Mouse (Mus musculus): ENCODE data around the gene Stt3b. TPM values are rescaled to one million over a fixed set of nuclear protein-coding genes. Genes with fewer than 3 reads are reported as not detected.

Stt3b gene
- polyA plus RNA-seq, 1 experiment = 120 TPM

DNA sequence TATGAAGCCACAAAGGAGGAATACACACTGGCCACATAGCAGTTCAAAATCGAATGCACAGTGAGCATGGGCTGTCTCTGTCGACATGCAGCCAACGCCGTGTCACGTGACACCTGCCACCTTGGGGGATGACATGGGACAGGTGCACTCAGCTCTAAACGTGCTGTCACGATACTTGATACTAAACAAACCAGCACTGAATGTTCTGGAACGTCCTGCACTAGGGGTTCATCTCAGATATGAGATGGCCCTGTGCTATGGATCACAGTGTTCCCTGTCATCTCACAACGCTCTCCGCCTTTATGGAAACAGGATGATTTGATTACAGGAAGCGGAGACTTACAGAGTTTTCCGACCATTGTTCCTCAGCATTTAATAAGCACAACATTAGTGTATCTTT lies 22.8 kb upstream of the Stt3b start:
- Histone ChIP-seq H3K27ac (ENCODE audit: insufficient read depth, low read length) (no peak overlapping the region), H3K4me1 (ENCODE audit: control insufficient read depth, insufficient read depth, low read length) (no peaks in the 10 kb centered on the region), H3K9me3 (replicated peaks; ENCODE audit: control insufficient read depth, insufficient read depth, low read length, poor library complexity, severe bottlenecking) (peaks cover 3% of the 10 kb centered on the region; the same call in 1 of the 2 replicates), H3K27me3 (ENCODE audit: control insufficient read depth, insufficient read depth, low read length, poor library complexity, severe bottlenecking) (no peaks in the 10 kb centered on the region), H3K36me3 (ENCODE audit: control insufficient read depth, insufficient read depth, low read length, poor library complexity, severe bottlenecking) (no peaks in the 10 kb centered on the region), H3K9ac (ENCODE audit: low read depth, poor library complexity, severe bottlenecking) (no peak overlapping the region), H3K4me3 (ENCODE audit: low read depth, low read length) (no peak overlapping the region)
- TF ChIP-seq POLR2A (IDR thresholded peaks at IDR 0.05; ENCODE audit: insufficient read depth, low read length) (no peak), CTCF (IDR thresholded peaks at IDR 0.05; ENCODE audit: low read depth, low read length) (no peak), EP300 (IDR thresholded peaks at IDR 0.05; ENCODE audit: insufficient read depth, low read depth, low read length) (no peak)

GRCm38 (mm10) chr9:115332339-115332738 lies 22.1 kb upstream of the Stt3b start:
- no peak overlapping the region for H3K9ac ChIP-seq (ENCODE audit: low read depth, poor library complexity, severe bottlenecking)
- no peaks in the 10 kb centered on the region for H3K27me3 ChIP-seq (ENCODE audit: control insufficient read depth, insufficient read depth, low read length, poor library complexity, severe bottlenecking)

GRCm38 (mm10) chr9:115330861-115331476 lies 20.7 kb upstream of the Stt3b start:
- no peak overlapping the region for H3K27ac ChIP-seq (ENCODE audit: insufficient read depth, low read length)
- no peaks in the 10 kb centered on the region for H3K4me1 ChIP-seq (ENCODE audit: control insufficient read depth, insufficient read depth, low read length)
- no peaks in the 10 kb centered on the region for H3K36me3 ChIP-seq (ENCODE audit: control insufficient read depth, insufficient read depth, low read length, poor library complexity, severe bottlenecking)
- H3K9ac ChIP-seq (ENCODE audit: low read depth, poor library complexity, severe bottlenecking) = no peak overlapping the region
- H3K27me3 ChIP-seq (ENCODE audit: control insufficient read depth, insufficient read depth, low read length, poor library complexity, severe bottlenecking) = no peaks in the 10 kb centered on the region
- H3K9me3 ChIP-seq (replicated peaks; ENCODE audit: control insufficient read depth, insufficient read depth, low read length, poor library complexity, severe bottlenecking) = peaks cover 3% of the 10 kb centered on the region; the same call in 1 of the 2 replicates
- TF ChIP-seq EP300 (IDR thresholded peaks at IDR 0.05; ENCODE audit: insufficient read depth, low read depth, low read length) (no peak), CTCF (IDR thresholded peaks at IDR 0.05; ENCODE audit: low read depth, low read length) (no peak), POLR2A (IDR thresholded peaks at IDR 0.05; ENCODE audit: insufficient read depth, low read length) (no peak)
- no peak overlapping the region for H3K4me3 ChIP-seq (ENCODE audit: low read depth, low read length)

More at GRCm38 (mm10) chr9:115332339-115332738, 22.1 kb upstream of the Stt3b start:
- no peak overlapping the region for H3K27ac ChIP-seq (ENCODE audit: insufficient read depth, low read length)
- TF ChIP-seq POLR2A (IDR thresholded peaks at IDR 0.05; ENCODE audit: insufficient read depth, low read length) = no peak
- TF ChIP-seq CTCF (IDR thresholded peaks at IDR 0.05; ENCODE audit: low read depth, low read length) = no peak
- TF ChIP-seq EP300 (IDR thresholded peaks at IDR 0.05; ENCODE audit: insufficient read depth, low read depth, low read length) = no peak
- H3K4me1 ChIP-seq (ENCODE audit: control insufficient read depth, insufficient read depth, low read length) = no peaks in the 10 kb centered on the region
- no peaks in the 10 kb centered on the region for H3K36me3 ChIP-seq (ENCODE audit: control insufficient read depth, insufficient read depth, low read length, poor library complexity, severe bottlenecking)
- peaks cover 3% of the 10 kb centered on the region; the same call in 1 of the 2 replicates for H3K9me3 ChIP-seq (replicated peaks; ENCODE audit: control insufficient read depth, insufficient read depth, low read length, poor library complexity, severe bottlenecking)
- no peak overlapping the region for H3K4me3 ChIP-seq (ENCODE audit: low read depth, low read length)

DNA sequence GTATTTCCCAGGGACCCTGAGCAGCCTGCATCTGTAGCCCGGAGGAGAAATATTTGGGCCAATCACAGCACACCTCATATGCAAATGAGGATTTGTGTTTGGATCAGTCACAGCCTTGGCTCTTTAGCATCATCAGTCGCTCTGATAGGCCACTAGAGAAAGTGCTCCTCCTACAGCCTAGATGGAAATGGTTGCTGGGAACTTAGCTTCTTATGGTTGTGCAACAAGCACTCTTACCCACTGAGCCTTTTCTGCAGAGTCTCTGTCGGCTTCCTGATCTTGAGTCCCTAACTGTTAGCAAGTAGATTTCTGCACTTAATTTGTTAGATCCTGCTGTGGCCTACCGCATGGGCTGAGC lies 16.3 kb upstream of the Stt3b start:
- no peak overlapping the region for H3K27ac ChIP-seq (ENCODE audit: insufficient read depth, low read length)
- no peaks in the 10 kb centered on the region for H3K4me1 ChIP-seq (ENCODE audit: control insufficient read depth, insufficient read depth, low read length)
- H3K27me3 ChIP-seq (ENCODE audit: control insufficient read depth, insufficient read depth, low read length, poor library complexity, severe bottlenecking) = no peaks in the 10 kb centered on the region
- H3K36me3 ChIP-seq (ENCODE audit: control insufficient read depth, insufficient read depth, low read length, poor library complexity, severe bottlenecking) = no peaks in the 10 kb centered on the region
- TF ChIP-seq CTCF (IDR thresholded peaks at IDR 0.05; ENCODE audit: low read depth, low read length) = no peak
- TF ChIP-seq POLR2A (IDR thresholded peaks at IDR 0.05; ENCODE audit: insufficient read depth, low read length) = no peak
- no peak for TF ChIP-seq EP300 (IDR thresholded peaks at IDR 0.05; ENCODE audit: insufficient read depth, low read depth, low read length)
- peaks cover 3% of the 10 kb centered on the region; the same call in 1 of the 2 replicates for H3K9me3 ChIP-seq (replicated peaks; ENCODE audit: control insufficient read depth, insufficient read depth, low read length, poor library complexity, severe bottlenecking)
- H3K4me3 ChIP-seq (ENCODE audit: low read depth, low read length) = no peak overlapping the region
- H3K9ac ChIP-seq (ENCODE audit: low read depth, poor library complexity, severe bottlenecking) = no peak overlapping the region

GRCm38 (mm10) chr9:115325831-115326532 lies 15.8 kb upstream of the Stt3b start:
- Histone ChIP-seq H3K9me3 (replicated peaks; ENCODE audit: control insufficient read depth, insufficient read depth, low read length, poor library complexity, severe bottlenecking) (peaks cover 3% of the 10 kb centered on the region; the same call in 1 of the 2 replicates), H3K4me3 (ENCODE audit: low read depth, low read length) (no peak overlapping the region), H3K9ac (ENCODE audit: low read depth, poor library complexity, severe bottlenecking) (no peak overlapping the region), H3K27ac (ENCODE audit: insufficient read depth, low read length) (no peak overlapping the region), H3K27me3 (ENCODE audit: control insufficient read depth, insufficient read depth, low read length, poor library complexity, severe bottlenecking) (no peaks in the 10 kb centered on the region), H3K36me3 (ENCODE audit: control insufficient read depth, insufficient read depth, low read length, poor library complexity, severe bottlenecking) (no peaks in the 10 kb centered on the region), H3K4me1 (ENCODE audit: control insufficient read depth, insufficient read depth, low read length) (no peaks in the 10 kb centered on the region)
- no peak for TF ChIP-seq EP300 (IDR thresholded peaks at IDR 0.05; ENCODE audit: insufficient read depth, low read depth, low read length)
- no peak for TF ChIP-seq CTCF (IDR thresholded peaks at IDR 0.05; ENCODE audit: low read depth, low read length)
- TF ChIP-seq POLR2A (IDR thresholded peaks at IDR 0.05; ENCODE audit: insufficient read depth, low read length) = no peak

DNA sequence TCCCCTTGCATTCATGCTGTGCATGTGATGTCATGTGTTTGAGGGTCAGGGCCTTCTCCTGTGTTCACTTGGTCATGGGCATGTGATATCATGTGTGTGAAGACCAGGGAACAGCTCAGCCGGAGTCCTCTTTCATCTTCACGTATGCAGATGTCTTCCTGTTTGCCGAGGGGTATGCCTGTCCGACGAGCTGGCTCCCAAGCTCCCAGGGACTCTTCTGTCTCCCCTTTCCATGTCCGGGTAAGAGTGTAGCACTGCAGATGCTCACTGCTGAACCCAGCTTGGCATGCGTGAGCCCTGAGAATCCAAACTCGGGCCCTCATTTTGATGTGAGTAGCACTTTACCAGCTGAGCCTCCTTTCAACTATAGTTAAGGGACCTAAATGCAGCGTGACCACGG lies 13.4 kb upstream of the Stt3b start:
- no peak overlapping the region for H3K9ac ChIP-seq (ENCODE audit: low read depth, poor library complexity, severe bottlenecking)
- no peak overlapping the region for H3K27ac ChIP-seq (ENCODE audit: insufficient read depth, low read length)
- no peaks in the 10 kb centered on the region for H3K4me1 ChIP-seq (ENCODE audit: control insufficient read depth, insufficient read depth, low read length)
- H3K9me3 ChIP-seq (replicated peaks; ENCODE audit: control insufficient read depth, insufficient read depth, low read length, poor library complexity, severe bottlenecking) = no peaks in the 10 kb centered on the region
- H3K36me3 ChIP-seq (ENCODE audit: control insufficient read depth, insufficient read depth, low read length, poor library complexity, severe bottlenecking) = no peaks in the 10 kb centered on the region
- TF ChIP-seq POLR2A (IDR thresholded peaks at IDR 0.05; ENCODE audit: insufficient read depth, low read length) = no peak
- TF ChIP-seq EP300 (IDR thresholded peaks at IDR 0.05; ENCODE audit: insufficient read depth, low read depth, low read length) = no peak
- TF ChIP-seq CTCF (IDR thresholded peaks at IDR 0.05; ENCODE audit: low read depth, low read length) = no peak
- no peak overlapping the region for H3K4me3 ChIP-seq (ENCODE audit: low read depth, low read length)
- no peaks in the 10 kb centered on the region for H3K27me3 ChIP-seq (ENCODE audit: control insufficient read depth, insufficient read depth, low read length, poor library complexity, severe bottlenecking)

All from ES-Bruce4 (cell line).